Mouse (Mus musculus) thymus, postnatal 0 days (tissue): Measurements from ENCODE around the gene Zbtb16. TPM values are rescaled to one million over a fixed set of nuclear protein-coding genes. Genes with fewer than 3 reads are reported as not detected.
A peak's percentile ranks its signal among the peaks of the same experiment; 100 is the strongest.

Source experiments
- DNase-seq: peaks from one replicate; pipeline ENCODE4 v3.0.0-alpha.2; 2015; ENCODE audit warnings: low spot score
- polyA plus RNA-seq: library from polyadenylated mRNA; unstranded; fragments of >200 nt; fragmentation: Nextera tagmentation; extraction: Ambion mirVana; gene quantifications from 2 replicates; pipeline ENCODE4 v1.2.1, GENCODE M21; 2015

Gene Zbtb16
- polyA plus RNA-seq, 1 experiment from 2014 or later = 1.4 TPM

DNA sequence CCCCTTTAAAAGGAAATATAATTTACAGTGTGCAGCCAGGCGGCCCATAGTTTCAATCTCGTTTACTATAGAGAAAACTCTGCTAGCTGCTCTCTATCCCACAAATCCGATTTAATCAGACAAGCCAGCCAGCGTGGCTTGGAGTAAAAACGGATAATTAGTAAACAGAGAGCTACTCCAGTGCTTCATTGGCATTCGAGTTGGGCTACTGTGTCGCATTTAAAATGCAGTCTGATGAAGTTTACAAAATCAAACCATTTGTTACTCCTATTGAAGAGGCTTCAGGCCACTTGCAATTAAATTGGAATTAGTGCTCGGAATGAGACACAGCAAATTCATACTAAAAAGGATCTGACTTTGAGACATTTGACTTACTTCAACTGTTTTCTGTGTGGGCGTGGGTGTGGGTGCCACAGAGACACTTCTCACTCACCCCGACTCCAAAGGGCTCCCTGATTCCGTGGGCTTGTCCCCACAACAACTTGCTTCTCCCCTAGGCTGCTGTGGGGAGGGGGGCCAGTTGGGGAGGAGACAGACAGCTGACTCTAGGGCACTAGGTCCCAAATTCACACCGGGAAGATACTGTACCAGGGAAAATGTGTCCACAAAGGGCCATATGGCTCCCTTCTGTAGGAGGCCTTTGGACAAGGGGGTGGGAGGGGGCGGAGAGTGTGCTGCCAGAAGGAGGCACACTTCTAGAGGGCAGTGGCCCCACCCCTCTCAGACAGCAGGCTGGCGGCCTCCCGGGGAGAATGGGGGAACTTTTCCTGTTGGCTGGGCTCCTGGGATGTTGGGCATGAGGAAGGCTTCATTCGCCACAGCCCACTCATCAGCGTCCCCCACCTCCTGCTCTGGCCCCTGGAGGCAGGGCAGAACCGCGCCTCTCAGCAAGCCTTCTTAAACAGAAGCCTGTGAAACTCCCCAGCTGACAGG, 157.3 kb downstream of the Zbtb16 start:
- DNase-seq = no peak

DNA sequence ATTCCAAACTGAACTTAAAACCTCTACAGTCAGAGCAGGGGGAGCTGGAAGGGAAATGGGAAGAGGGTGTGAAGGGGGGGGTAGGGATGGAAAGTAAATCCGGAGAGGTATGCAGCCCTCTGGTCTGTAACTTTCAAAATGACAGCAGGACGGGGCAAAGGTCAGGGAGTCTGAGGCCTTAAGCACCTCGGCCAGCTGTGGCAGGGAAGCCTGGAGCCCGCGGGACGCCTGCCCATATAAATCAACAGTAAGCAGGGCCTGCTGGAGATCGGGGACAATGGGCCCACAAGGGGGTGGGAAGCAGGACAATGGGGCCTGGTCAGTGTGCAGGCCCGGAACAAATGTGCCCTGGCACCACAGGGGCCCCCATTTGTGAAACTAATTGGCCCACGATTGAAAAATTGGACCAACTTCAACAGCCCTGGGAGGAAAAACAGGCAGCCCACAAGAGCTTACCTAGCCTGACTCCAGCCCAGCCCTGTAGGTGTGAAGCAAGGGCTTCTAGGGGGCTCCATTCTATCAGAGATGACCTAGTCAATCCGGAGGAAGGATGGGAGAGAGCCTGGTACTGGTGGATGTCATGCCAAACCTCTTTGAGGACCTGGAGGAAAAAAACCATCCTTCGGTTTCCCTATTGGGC, 160.8 kb downstream of the Zbtb16 start:
- no peak for DNase-seq

DNA sequence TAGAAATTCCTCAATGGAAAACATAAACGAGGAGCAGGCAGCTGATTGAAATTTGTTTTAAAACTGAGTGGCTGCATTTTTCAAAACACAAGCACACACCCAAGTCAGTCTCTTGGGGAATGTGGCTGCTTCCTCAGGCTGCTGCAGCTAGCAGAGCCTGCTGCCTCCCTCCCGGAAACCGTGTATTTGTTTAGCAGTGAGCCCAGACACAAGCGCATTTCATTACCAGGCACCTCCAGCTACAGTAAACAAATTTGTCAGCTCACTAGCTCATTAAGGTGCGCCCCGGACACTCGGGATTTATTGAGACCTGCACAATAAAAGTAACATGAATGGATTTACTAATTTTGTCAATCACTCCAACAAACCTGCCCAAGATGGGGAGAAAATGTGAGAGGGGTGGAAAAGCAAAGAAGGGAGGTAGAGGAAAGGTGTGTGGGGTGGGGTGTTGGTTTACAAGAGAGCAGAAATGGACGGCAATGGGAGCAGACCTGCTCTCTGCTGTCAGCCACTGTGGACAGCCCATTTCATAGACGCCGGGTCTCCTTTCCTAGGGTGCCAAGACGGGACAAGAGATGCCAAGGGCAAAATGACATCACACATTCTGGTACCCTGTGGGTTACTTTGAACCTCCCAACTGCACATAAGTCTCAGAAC, 161.5 kb downstream of the Zbtb16 start:
- no peak for DNase-seq

DNA sequence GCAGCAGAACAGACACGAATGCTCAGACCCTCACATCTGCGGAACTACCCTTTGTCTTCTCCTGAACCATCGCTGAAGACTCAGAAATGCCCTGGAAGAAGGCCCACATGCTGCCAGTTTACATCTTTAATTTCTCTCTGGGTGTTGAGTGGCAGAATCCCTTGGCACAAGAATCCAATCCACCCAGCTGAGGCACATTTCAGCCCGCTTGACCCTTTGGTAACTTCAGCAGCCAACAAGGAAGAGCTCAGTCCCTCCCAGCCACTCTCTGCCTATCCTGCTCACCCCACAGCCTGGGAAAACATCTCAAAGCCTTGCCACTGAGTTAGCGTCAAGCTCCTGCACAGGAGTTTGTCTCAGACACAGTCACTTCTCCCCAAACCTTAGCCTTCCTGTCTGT, 162.2 kb downstream of the Zbtb16 start:
- no peak for DNase-seq

DNA sequence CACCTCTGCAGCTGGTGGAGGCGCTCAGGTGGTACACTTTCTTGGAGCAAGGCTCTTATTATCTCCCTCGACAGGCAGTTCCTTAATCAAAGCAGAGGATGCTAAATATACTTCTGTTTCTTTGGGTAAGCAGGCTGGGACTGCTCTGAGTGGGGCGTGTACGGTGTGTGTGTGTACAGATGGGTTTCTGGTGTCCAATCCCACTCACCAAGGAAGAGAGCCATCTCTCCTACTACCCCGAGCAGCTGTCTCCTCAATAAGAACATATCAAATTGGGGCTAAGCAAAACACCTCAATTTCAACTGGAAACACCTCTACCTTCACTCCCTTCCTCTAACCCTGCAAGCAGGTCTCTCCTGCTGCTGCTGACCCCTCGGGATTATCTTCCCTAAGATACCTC, 162.8 kb downstream of the Zbtb16 start:
- DNase-seq = no peak

DNA sequence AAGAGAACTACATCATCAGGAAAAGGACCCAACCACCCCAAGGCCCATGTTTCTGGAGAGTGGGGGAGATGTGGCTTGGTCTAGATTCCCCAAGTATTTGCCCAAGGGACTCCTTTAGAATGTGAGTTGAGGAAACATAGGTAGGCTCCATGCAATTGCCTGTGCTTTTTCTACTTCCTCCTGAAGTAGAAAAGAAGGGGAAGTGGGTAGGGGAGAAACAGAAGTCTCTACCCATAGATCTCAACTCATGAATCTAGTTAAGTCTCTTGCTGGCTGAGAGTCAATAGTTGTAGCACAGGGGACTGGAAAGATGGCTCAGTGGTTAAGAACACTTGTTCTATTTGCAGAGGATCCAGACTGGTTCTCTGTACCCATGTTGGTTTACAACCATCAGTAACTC, 164.2 kb downstream of the Zbtb16 start:
- DNase-seq = no peak

DNA sequence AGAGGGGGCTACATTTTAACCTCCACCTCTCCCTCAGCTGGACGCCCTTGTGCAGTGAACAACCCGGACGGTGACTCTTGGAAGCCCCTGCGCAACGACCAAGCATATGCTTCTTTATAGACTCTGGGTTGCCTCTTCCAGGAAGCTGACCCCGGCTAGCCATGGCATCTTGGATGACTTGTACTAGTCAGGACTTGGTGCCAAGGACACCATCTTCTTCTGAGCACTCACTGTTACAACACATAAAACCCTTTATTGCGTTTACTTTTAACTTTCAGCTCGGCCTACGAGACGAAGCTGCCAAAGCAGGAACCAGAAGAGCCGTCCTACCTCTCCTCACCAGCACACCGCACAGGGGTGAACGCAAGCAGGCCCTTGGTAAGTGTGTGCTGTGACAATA, 165.9 kb downstream of the Zbtb16 start:
- DNase-seq = no peak

DNA sequence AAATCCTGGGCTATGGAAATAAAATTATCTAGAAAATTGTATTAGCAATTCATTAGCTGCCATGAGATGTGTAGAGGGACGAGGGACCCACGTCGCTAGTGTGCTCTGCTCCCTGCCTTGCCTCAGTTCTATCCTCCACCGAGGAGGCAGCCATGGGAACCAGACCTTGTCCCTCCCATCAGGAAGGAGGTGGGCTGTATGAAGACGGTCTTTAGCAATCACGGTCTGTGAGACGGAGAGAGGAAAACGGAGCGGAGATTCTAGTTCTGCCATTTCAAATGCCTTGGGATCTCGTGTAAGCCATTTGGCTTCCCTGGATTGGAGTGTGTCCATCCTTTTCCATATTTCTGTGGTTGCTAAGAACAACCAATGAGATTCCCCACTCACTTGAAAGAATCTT, 166.3 kb downstream of the Zbtb16 start:
- no peak for DNase-seq

DNA sequence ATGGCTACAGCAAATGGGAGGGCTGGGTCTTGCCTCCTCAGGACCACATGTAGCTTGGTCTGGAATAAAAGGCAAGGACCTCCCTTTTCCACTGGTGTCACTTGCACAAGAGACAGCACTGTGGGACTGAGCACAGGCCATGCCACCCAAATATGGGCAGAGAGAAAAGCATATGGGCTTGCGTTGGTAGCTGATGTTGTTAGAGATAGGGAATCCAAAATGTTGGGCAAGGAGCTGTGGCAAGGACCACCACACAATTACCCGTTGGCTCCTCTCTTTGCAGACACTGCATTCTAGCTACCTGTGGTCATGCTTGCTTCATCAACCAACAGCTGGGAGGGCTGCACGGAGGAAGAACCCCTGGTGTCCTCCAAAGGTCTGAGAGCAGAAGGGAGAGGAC, 169.3 kb downstream of the Zbtb16 start:
- DNase-seq = no peak

DNA sequence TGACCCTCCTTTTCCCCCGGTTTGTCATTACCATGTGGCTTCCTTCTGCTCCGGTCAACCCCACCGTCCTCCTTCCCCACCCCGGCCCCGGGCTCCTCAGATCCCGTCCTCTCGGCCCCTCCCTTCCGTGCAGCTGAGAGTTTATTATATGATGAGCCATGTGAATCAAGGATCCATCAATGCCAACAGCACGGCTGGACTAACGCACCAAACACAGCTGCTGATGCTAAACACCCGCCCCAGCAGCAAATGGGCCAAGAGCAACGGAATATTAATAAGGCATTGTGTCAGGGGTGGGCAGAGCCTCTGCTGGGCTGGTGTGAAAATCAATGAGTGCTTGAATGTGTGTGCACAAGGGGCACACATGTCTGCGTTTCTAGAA, 173.0 kb downstream of the Zbtb16 start:
- DNase-seq = no peak

DNA sequence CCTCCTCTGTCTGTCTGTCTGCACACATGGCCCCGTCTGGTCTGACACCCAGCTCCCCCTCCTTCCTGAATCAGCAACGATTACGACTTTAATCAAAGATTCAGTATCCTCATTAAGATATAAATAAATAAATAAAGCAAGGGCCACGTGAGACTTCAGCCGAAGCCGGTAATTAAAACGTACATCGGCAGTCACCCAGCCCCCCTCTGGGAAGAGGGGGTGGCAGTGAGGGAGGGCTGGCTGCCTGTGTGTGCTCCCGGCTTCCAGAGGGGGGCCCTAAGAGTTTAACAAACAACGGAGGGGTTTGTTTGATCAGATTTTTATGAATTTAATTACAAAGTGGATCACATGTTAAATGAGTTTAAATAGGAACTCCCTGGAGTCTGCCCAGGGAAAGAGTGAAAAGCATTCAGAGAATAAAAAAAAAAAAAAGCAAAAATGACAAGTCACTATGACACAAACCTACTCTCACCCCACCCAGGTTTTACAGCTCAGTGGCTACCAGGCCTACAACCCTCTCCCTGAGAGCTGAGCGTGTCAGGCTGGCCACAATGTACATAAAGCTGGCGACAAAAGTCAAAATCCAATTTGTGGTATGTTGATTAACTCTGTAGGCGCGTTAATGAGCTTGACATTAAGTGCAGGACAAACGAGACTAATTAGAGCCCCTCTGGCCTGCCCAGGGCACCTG, 173.5 kb downstream of the Zbtb16 start:
- DNase-seq = no peak

DNA sequence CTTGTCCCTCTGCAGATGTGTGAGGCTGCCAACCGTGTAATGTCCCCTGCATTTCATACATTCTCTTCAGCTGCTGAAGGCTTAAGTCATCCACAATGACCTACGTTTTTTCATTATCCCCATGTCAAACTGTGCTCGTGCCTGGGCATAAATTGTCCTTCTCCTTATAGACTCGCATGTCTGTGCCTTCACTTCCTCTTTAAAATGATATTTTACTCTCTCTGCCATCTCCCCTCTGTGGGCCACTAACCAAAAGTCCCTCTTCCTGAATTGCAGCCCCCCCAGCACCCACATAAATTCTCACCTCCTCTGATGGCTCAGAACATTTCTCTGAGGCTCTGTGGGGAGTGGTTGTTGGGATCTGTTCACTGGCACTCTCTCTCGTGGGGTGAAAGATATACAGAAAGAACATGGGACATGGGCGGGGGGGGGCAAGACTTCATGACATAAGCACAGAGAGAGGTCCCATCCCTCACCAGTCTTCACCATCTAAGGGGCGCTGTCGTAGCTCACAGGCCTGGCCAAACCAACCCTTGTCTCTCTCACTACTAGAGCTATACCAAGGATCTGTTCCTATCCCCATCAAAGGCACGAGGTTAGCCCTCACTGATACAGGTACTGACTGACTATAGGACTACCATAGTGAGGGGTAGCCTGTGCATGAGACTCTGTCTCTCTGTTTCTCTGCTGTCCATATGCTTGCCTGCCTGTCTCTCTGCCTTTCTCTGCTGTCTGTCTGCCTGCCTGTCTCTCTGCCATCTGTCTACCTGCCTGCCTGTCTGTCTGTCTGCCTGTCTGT, 174.6 kb downstream of the Zbtb16 start:
- DNase-seq = no peak

DNA sequence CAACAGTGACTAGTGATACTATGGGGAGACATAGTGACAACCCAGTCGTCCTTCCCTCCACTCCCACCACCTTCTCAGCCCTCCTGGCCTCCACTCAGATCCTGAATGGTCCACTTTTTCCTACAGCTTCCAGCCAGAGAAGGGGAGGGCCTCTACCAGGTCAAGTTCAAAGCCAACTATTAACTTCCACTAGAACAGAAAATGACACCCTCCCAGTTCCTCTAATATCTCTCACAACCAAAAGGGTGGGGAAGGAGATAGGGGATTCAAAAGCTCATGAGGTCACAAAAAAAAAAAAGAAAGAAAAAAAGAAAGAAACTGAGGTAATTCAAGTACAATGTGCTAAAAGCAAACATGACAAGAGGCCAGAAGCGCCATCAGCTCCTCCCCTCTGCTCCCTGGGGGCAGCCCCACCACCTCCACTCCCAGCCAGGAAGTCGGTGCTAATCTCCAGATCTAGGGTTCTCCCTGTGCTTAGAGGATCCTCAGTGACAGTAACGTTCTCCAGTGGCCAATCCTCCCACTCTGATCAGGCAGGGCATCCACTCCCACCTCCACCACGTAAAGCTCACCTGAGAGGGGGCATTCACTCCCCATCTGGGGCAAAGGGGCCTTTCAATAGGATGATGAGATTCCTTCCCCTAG, 180.4 kb downstream of the Zbtb16 start:
- DNase-seq = no peak

DNA sequence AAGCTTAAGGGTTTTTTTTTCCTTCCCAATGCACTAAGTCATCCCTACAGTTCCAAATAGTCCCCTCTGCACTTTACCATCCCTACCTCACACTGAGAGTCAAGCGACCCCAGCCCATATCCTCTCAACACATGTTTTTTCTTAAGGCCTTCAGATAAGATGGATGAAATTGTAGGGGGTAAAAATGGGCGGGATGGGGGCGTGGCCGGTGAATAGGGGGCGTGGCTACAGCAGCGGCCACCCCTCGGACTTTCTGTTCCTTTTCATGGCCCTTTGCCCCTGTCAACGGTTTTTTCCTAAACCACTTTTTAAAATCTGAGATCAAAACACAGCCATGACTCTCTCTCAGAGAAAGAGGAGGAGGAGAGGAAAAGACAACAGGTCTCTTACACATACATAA, 181.3 kb downstream of the Zbtb16 start:
- no peak for DNase-seq

DNA sequence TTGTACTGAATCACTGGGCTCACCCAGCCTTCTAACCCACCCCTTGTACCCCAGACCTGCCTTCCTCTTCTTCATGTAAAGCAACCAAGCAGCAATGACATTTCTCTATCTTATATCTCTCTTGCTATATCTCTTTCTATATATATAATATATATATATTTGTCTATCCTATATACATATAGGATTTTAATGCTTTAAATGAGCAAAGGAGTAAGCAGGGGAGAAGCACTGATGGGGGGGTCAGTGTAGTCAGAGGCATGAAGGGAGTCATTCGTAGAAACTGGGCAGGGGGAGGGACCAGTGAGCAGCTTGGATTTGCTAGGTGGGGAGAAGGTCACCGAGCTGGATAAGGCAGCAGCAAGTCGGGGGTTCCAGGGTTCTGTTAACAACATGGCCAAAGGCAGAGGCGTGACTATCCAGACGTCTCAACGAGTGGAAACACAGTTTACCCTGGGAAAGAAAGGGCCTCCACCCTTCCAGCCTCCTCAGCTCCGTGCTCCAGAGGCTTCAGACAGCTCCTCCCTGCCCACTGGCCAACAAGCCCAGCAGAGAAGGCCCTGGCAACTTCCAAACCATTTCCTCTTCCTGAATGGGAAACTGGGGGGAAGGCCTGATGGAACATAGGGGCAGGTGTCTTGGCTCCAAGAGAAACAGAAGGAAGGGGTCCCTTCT, 182.5 kb downstream of the Zbtb16 start:
- no peak for DNase-seq

DNA sequence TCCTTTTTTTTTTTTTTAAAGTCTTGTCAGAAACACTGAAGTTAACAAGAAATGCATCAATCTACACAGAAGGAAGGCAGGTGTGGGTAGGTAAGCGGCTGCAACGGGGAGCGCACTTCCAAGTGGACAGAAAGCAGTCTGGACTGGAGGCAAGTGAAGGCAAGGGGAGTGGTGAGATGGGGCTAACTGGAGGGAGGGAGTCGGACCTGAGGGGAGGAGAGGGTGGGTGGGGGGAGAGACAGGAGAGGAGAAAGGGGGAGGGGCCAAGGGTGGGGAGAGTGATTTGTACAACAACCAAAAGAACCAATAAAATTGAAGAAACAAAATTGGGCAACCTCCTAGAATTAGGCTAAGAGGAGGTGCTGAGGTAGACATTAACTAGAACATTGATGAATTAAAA, 184.0 kb downstream of the Zbtb16 start:
- no peak for DNase-seq

DNA sequence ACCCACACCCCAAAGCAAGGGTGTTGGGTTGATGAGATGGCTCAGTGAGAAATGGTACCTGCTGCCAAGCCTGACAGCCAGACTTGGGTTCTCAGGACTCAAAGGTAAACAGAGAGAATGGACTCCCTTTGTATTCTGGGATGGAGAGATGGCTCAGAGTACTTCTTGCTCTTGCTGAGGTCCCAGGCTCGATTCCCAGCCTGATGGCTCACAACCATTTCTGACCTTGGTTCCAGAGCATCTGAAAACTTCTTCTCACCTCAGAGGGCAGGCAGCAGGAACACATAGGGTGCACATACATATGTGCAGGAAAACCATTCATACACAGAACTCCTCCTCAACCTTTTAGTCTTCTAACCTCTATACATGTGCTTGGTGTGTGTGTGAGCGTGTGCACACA, 185.2 kb downstream of the Zbtb16 start:
- DNase-seq = no peak

DNA sequence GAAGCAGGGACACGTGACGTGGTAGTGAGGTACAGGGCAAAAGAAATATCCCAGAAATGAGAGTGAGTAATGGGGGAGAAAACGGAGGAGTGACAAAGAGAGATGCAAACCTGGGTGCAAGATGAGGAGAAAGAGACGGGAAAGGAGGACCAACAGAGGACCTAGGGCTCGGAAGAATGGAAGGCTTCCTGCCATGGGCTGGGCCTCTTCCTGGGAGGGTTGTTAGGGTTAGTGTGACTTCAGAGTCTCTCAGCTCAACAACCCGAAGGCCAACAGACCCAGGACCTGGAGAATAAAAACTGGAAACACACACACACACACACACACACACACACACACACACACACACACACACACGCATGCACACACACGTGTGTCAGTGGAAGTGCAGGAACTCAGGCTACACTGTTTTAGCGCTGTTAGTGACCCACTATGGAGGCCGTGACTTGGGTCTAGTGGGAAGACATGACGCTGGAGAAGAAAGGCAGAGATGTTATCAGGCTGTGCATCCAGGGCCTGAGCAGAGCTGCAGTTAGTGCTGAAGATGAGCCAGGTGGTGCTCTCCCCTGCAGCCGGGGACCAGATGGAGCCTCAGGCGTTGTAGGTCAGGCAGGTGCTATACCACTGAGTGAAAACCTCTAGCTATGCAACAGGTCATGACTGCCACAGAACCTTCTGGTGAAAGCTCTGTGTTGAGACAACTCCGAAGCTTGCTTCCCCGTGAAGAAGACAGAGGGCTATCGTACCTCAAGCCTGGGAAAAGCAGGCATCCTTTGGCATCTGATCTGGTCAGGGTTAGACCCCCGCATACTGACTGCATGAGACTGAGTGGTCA, 186.0 kb downstream of the Zbtb16 start:
- peak; percentile 77 for DNase-seq
